Mouse (Mus musculus) layer of hippocampus, postnatal 10 days (tissue): ENCODE measurements at regions not wholly inside any gene's neighbourhood (a gene's known extent, or its start where the extent isn't known, plus 50 kb on each side); places are given as distances from the start of the nearest gene placed in this dataset.

ENCODE experiments used
- DNase-seq, 2 experiments: peaks; one replicate each; pipeline ENCODE4 v3.0.0; 2021; ENCODE audit warnings: low spot score in 2 of 2

- DNase-seq: peak in 1 of 2 experiments; percentile 12
Measured at GRCm38 (mm10) chr6:50052416-50052815, 57.6 kb upstream of the Mpp6 start.

- DNase-seq: peak in 1 of 2 experiments; percentile 38
Measured at GRCm38 (mm10) chr6:50053086-50053485, 57.0 kb upstream of the Mpp6 start.

- DNase-seq: no peak
Measured at GRCm38 (mm10) chr6:50054233-50054632, 55.8 kb upstream of the Mpp6 start.

GRCm38 (mm10) chr6:50058596-50058995, 51.4 kb upstream of the Mpp6 start:
- DNase-seq: no peak

GRCm38 (mm10) chr6:50059917-50060316, 50.1 kb upstream of the Mpp6 start:
- DNase-seq: no peak
